Mouse (Mus musculus) forebrain, embryonic 13.5 days (tissue): ENCODE results near the gene Galnt17. TPM values are rescaled to one million over a fixed set of nuclear protein-coding genes. Genes with fewer than 3 reads are reported as not detected.
A peak's percentile ranks its signal among the peaks of the same experiment; 100 is the strongest.

ENCODE experiments used
- ATAC-seq: fragments of 200-750 bp; cut with Nextera tagmentation; 2 replicates; pipeline ENCODE4 v1.8.0; 2017
- H3K27ac ChIP-seq: fragments of 300-500 bp; sonication (generic); 2 replicates; pipeline ENCODE4 v1.5.1; 2015; ENCODE audit warnings: inconsistent platforms, mild to moderate bottlenecking, moderate library complexity
- H3K27me3 ChIP-seq: fragments of 300-500 bp; sonication (generic); 2 replicates; pipeline ENCODE4 v1.6.1; 2015; ENCODE audit warnings: mild to moderate bottlenecking, inconsistent platforms
- H3K36me3 ChIP-seq: fragments of 300-500 bp; sonication (generic); 2 replicates; pipeline ENCODE4 v1.6.1; 2015; ENCODE audit warnings: mild to moderate bottlenecking, inconsistent platforms; ENCODE audit not compliant: poor library complexity, severe bottlenecking
- H3K4me1 ChIP-seq: fragments of 300-500 bp; sonication (generic); 2 replicates; pipeline ENCODE4 v1.6.1; 2015; ENCODE audit warnings: inconsistent platforms
- H3K4me2 ChIP-seq: fragments of 300-500 bp; sonication (generic); 2 replicates; pipeline ENCODE4 v1.6.1; 2015; ENCODE audit warnings: inconsistent platforms, mild to moderate bottlenecking, moderate library complexity
- H3K4me3 ChIP-seq: fragments of 300-500 bp; sonication (generic); 2 replicates; pipeline ENCODE4 v1.5.1; 2015; ENCODE audit warnings: mild to moderate bottlenecking, inconsistent platforms
- H3K9ac ChIP-seq: fragments of 300-500 bp; sonication (generic); 2 replicates; pipeline ENCODE4 v1.6.1; 2015; ENCODE audit warnings: mild to moderate bottlenecking, inconsistent platforms
- H3K9me3 ChIP-seq: fragments of 300-500 bp; sonication (generic); replicated peaks from 2 replicates; pipeline ENCODE4 v1.6.1; 2016; ENCODE audit warnings: inconsistent platforms
- WGBS: fragments of 180-500 bp; shearing (Covaris S2); methylation state at CpG from one replicate; pipeline ENCODE4 v1.1.7; 2015; 5-methylcytosine and 5-hydroxymethylcytosine counted together
- polyA plus RNA-seq: library from polyadenylated mRNA; unstranded; fragments of >200 nt; fragmentation: Nextera tagmentation; extraction: Ambion mirVana; gene quantifications from 2 replicates; pipeline ENCODE4 v1.2.1, GENCODE M21; 2015

The Galnt17 gene
- polyA plus RNA-seq, 1 experiment from 2014 or later: 6.5 TPM

DNA sequence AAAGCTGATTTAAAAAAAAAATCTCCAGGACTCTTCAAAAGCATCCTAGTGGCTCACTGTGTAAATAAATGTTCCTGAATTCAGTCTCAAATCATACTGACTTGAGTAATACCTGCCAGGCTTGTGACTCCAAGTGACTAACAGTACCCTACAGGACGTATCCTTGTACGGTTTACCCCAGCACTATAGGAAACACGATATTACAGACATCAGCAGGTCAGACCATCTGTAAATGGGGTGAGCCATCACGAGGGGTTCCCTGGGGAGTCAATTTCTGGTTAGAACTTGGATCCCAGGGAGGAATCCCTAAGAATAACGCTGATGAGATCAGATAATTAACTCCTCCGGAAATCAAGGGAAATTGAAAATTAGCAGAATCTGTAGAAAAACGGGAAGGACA, 294.5 kb downstream of the Galnt17 start:
- Histone ChIP-seq H3K36me3 (no peaks in the 10 kb centered on the region), H3K9ac (no peak overlapping the region), H3K4me3 (no peak overlapping the region), H3K4me2 (no peak overlapping the region), H3K27me3 (no peaks in the 10 kb centered on the region), H3K9me3 (no peaks in the 10 kb centered on the region), H3K4me1 (peaks cover 4% of the 10 kb centered on the region), H3K27ac (no peak overlapping the region)
- no peak for ATAC-seq
- 83% methylated on average over 7 of the region's 7 CpGs for WGBS

DNA sequence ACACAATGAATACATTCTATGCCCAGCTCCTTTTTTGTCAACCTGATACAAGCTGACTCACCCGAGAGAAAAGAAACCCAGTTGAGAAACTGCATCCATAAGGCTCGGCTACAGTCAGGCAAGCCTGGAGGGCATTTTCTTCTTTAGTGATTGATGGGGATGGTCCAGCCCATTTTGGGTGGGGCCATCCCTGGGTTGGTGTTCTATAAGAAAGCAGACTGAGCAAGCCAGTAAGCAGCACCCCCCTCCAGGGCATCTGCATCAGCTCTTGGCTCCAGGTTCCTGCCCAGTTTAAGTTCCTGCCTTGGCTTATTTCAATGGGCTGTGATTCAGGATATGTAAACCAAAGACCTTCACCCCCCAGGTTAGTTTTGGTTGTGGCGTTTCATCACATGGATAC, 295.2 kb downstream of the Galnt17 start:
- ATAC-seq: no peak
- no peak overlapping the region for H3K9ac ChIP-seq
- no peak overlapping the region for H3K4me2 ChIP-seq
- no peaks in the 10 kb centered on the region for H3K27me3 ChIP-seq
- no peaks in the 10 kb centered on the region for H3K9me3 ChIP-seq
- H3K36me3 ChIP-seq: no peaks in the 10 kb centered on the region
- H3K4me1 ChIP-seq: no peaks in the 10 kb centered on the region
- WGBS: 73% methylated on average over 3 of the region's 3 CpGs
- no peak overlapping the region for H3K27ac ChIP-seq
- no peak overlapping the region for H3K4me3 ChIP-seq

DNA sequence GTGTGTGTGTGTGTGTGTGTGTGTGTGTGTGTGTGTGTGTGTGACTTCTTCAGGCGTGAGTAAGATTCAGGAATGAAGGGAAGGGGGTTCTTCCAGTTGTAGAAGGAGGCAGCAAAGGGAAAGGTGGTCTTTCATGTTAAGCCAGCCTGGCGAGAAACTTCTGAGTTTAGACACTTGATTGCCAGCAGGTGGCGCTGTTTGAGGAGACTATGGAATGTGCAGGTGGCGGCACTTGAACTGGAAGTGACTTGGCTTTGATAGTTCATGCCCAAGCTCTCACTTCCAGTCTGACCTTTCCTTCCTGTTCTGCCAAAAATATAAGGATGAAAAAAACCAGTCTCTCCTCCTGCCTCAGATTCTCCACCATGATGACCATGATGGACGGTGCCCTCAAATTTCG, 298.8 kb downstream of the Galnt17 start:
- no peaks in the 10 kb centered on the region for H3K36me3 ChIP-seq
- 60% methylated on average over 6 of the region's 6 CpGs for WGBS
- H3K4me3 ChIP-seq: no peak overlapping the region
- ATAC-seq: no peak
- H3K9me3 ChIP-seq: 0 out of 2 replicates have a peak, but pooled peaks cover 5% of the 10 kb centered on the region
- H3K27ac ChIP-seq: no peak overlapping the region
- H3K4me2 ChIP-seq: no peak overlapping the region
- no peak overlapping the region for H3K9ac ChIP-seq
- 0 out of 2 replicates have a peak, but pooled peaks cover 7% of the 10 kb centered on the region for H3K4me1 ChIP-seq
- no peaks in the 10 kb centered on the region for H3K27me3 ChIP-seq

DNA sequence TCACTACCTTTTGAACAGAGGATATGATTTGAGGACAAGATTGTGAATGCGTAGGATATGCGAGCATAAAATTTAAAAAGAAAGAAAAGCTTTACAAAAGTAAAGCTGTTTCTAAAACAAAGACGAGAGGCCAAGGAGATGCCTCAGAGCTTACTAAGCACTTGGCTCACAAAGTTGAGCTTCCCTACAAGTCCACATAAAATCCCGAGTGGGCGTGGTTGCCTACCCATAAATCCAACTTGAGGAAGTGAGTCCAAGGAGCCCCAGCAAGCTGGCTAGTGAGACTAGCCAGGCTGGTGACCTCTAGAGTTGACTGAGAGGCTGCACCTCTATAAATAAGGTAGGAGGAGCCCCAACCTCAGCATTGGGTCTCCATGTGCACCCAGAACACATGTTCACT, 299.8 kb downstream of the Galnt17 start:
- no peak for ATAC-seq
- no peak overlapping the region for H3K9ac ChIP-seq
- H3K36me3 ChIP-seq: no peaks in the 10 kb centered on the region
- 0 out of 2 replicates have a peak, but pooled peaks cover 7% of the 10 kb centered on the region for H3K4me1 ChIP-seq
- no peak overlapping the region for H3K27ac ChIP-seq
- no peaks in the 10 kb centered on the region for H3K27me3 ChIP-seq
- H3K9me3 ChIP-seq: 0 out of 2 replicates have a peak, but pooled peaks cover 5% of the 10 kb centered on the region
- WGBS: 93% methylated on average over 5 of the region's 5 CpGs
- H3K4me2 ChIP-seq: no peak overlapping the region
- H3K4me3 ChIP-seq: no peak overlapping the region

DNA sequence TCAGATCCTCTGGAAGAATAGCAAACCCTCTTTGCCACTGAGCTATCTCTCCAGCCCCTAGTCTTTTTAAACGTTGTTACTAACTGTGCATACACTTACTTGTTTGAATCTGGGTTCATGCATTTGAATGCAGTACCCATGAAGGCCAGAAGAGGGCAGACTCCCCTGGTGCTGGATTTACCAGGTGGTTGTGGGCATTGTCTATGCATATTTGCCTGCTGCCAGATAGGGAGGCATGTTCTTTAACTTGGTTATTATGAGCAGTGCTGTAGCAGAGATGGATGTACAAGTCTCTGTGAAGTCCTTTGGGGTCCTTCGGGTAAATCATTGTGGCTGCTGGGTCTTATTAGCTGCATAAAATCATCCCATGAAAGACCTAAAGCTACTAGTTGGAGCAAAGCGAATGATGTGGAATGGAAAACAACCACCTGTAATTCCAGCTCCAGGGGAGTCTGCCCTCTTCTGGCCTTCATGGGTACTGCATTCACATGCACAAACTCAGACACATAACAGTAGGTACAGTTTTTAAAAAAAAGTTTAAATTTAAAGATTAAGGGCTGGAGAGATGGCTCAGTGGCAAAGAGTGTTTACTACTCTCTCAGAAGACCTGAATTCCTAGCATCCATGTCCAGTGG, 300.3 kb downstream of the Galnt17 start:
- H3K27me3 ChIP-seq: no peaks in the 10 kb centered on the region
- H3K36me3 ChIP-seq: no peaks in the 10 kb centered on the region
- H3K27ac ChIP-seq: peak overlapping the region; percentile 55
- H3K4me1 ChIP-seq: 0 out of 2 replicates have a peak, but pooled peaks cover 7% of the 10 kb centered on the region
- 79% methylated on average over 3 of the region's 3 CpGs for WGBS
- no peak overlapping the region for H3K4me2 ChIP-seq
- no peak overlapping the region for H3K9ac ChIP-seq
- 0 out of 2 replicates have a peak, but pooled peaks cover 5% of the 10 kb centered on the region for H3K9me3 ChIP-seq
- no peak for ATAC-seq
- H3K4me3 ChIP-seq: no peak overlapping the region

DNA sequence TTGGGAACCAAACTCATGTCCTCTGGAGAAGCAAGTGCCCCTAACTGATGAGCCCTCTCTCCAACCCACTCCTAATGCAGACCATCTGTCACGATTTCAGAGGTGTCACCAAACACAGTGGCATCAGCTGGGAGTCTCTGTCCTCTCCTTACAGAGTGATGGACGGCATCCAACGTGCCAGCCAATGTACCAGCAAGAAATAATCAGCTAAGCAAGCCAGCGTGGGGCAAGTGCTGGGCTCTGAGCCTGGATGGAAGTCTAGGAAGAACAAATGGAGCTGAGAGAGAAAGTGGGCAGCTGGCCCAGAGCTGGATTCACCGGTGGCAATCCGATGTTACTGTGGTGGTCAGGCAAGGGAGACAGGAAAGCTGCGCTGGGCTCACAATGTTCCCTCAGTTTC, 301.1 kb downstream of the Galnt17 start:
- H3K9me3 ChIP-seq: 0 out of 2 replicates have a peak, but pooled peaks cover 5% of the 10 kb centered on the region
- 0 out of 2 replicates have a peak, but pooled peaks cover 7% of the 10 kb centered on the region for H3K4me1 ChIP-seq
- H3K9ac ChIP-seq: no peak overlapping the region
- no peaks in the 10 kb centered on the region for H3K27me3 ChIP-seq
- no peak overlapping the region for H3K4me3 ChIP-seq
- ATAC-seq: peak; percentile 81
- no peak overlapping the region for H3K4me2 ChIP-seq
- 54% methylated on average over 7 of the region's 7 CpGs for WGBS
- H3K27ac ChIP-seq: peak overlapping the region; percentile 55
- H3K36me3 ChIP-seq: no peaks in the 10 kb centered on the region

DNA sequence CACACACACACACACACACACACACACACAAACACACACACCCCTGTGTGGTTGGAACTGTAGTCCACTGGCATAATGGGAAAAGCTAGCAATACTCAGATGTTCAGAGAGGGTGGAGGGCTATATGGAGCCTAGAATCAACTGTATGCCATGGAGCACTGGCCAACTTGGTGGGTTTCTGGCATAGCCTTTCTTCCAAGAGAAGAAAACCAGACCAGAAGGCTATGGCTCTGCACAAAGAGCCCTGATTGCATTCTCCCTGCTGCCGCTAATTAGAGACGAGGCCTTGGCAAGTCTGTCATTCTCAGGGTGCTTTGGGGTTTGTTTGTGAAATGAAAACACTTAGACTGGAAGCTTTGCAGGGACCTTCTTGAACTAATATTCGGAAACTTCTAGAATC, 301.8 kb downstream of the Galnt17 start:
- Histone ChIP-seq H3K27ac (peak overlapping the region; percentile 55), H3K9me3 (0 out of 2 replicates have a peak, but pooled peaks cover 5% of the 10 kb centered on the region)
- peak; percentile 66 for ATAC-seq

DNA sequence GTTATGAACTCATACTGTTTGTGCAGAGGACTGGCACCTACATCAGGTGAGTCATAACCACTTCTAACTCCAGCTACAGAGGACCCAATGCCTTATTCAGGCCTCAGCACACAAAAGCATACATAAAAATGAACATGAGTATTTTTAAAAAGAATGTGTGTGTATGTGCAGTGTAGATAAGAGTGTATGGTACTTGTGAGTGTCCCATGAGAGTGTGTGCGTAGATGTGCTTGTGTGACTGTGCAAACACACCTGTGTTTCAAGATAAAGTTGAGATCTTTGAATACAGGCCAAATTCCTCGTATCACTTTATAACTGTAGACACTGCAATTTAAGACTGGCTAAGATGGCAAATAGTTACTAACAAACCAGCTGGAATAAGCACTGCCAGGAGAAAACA, 307.7 kb downstream of the Galnt17 start:
- no peak overlapping the region for H3K4me2 ChIP-seq
- 0 out of 2 replicates have a peak, but pooled peaks cover 5% of the 10 kb centered on the region for H3K9me3 ChIP-seq
- no peaks in the 10 kb centered on the region for H3K36me3 ChIP-seq
- H3K4me1 ChIP-seq: no peaks in the 10 kb centered on the region
- H3K27ac ChIP-seq: no peak overlapping the region
- no peaks in the 10 kb centered on the region for H3K27me3 ChIP-seq
- no peak overlapping the region for H3K9ac ChIP-seq
- no peak for ATAC-seq
- H3K4me3 ChIP-seq: no peak overlapping the region
- WGBS: 86% methylated on average over 2 of the region's 2 CpGs

More for the DNA sequence above, 301.8 kb downstream of the Galnt17 start:
- Histone ChIP-seq H3K9ac (no peak overlapping the region), H3K4me1 (0 out of 2 replicates have a peak, but pooled peaks cover 7% of the 10 kb centered on the region), H3K36me3 (no peaks in the 10 kb centered on the region), H3K4me3 (no peak overlapping the region), H3K4me2 (no peak overlapping the region), H3K27me3 (no peaks in the 10 kb centered on the region)
- WGBS: 59% methylated on average over 3 of the region's 3 CpGs

DNA sequence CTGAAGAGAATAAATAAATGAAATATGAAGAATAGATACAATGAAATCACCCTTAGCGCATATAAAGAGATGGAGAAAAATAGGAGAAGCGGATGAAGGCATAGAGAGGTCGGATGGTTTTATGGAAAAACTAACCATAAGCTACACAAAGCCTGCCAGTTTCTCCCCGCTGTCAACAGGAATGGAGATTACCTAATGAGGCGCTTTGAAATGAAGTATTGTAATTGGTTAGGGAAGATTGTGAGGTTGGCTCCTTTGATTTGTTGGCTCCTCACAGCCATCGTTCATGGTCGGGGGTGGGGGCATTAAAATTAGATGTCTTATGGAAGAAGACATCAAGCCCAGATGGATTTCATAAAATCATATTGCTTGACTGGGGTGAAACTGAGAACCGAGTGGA, 329.0 kb downstream of the Galnt17 start:
- Histone ChIP-seq H3K4me2 (no peak overlapping the region), H3K9ac (no peak overlapping the region), H3K9me3 (peaks cover 6% of the 10 kb centered on the region), H3K36me3 (no peaks in the 10 kb centered on the region), H3K4me1 (no peaks in the 10 kb centered on the region), H3K27ac (no peak overlapping the region), H3K4me3 (no peak overlapping the region), H3K27me3 (no peaks in the 10 kb centered on the region)
- 83% methylated on average over 8 of the region's 8 CpGs for WGBS
- no peak for ATAC-seq

DNA sequence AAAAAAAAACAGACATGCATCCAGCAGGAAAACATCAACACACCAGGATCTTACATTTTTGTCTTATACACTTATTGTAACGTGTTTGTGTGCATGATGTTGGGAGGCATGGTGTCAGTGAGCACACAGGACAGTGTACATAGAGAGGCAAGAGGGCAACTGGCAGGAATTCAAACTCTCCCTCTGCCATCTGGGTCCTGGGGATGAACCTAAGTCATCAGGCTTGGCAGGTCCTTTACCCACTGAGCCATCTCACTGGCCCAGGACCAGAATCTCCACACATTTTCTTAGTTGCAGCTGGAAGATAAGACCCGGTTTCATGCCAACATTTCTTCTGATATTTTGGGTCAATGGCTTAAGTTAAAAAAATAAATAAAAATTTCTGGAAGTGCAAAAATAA, 329.4 kb downstream of the Galnt17 start:
- Histone ChIP-seq H3K9me3 (peaks cover 6% of the 10 kb centered on the region), H3K27ac (no peak overlapping the region), H3K4me1 (no peaks in the 10 kb centered on the region), H3K9ac (no peak overlapping the region), H3K4me3 (no peak overlapping the region), H3K4me2 (no peak overlapping the region), H3K36me3 (no peaks in the 10 kb centered on the region), H3K27me3 (no peaks in the 10 kb centered on the region)
- no peak for ATAC-seq
- WGBS: 86% methylated on average over 2 of the region's 2 CpGs

DNA sequence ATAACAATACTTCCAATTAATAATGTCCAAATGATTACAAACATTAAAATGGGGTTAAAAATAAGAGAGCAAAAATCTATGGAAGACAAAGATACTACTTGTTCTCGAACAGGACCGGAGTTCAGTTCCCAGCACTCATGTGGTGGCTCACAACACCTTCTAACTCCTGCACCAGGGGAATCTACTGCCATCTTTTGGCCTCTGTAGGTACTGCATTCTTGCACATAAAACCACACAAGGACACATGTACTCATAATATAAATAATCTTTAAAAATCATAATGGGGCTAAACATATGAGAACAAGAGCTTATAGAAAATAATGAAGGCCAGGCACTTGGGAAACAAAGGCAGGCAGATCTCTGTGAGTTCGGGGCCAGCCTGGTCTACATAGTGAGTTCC, 330.3 kb downstream of the Galnt17 start:
- Histone ChIP-seq H3K27ac (no peak overlapping the region), H3K27me3 (no peaks in the 10 kb centered on the region), H3K9me3 (peaks cover 6% of the 10 kb centered on the region), H3K36me3 (no peaks in the 10 kb centered on the region), H3K4me2 (no peak overlapping the region), H3K9ac (no peak overlapping the region), H3K4me1 (no peaks in the 10 kb centered on the region), H3K4me3 (no peak overlapping the region)
- no peak for ATAC-seq
- 94% methylated on average over 3 of the region's 3 CpGs for WGBS

DNA sequence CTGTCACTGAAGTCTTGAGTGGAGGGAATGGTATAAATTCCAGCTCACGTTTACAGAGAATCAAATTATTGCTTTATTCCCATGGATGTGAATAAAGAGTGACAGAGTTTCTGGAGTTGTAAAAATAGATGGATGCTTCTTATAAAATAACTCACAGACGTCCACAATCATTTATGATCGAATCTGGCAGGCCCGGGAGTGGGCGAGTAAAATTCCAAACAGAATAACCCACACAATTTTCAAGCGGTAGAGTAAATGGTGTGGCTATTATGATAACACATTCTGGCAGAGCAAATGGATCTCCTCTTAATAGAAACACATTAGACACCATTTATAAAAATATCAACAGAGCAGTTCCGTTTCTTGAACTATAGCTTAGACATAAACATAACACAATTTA, 355.9 kb downstream of the Galnt17 start:
- H3K27me3 ChIP-seq: no peaks in the 10 kb centered on the region
- no peak overlapping the region for H3K27ac ChIP-seq
- ATAC-seq: no peak
- no peak overlapping the region for H3K9ac ChIP-seq
- H3K4me2 ChIP-seq: no peak overlapping the region
- no peak overlapping the region for H3K4me3 ChIP-seq
- no peaks in the 10 kb centered on the region for H3K36me3 ChIP-seq
- 90% methylated on average over 7 of the region's 7 CpGs for WGBS
- H3K9me3 ChIP-seq: peaks cover 7% of the 10 kb centered on the region; the same call in 1 of the 2 replicates
- H3K4me1 ChIP-seq: no peaks in the 10 kb centered on the region
